9 mouse cellular contexts compared by ENCODE assay signal in the genomic region with DNA sequence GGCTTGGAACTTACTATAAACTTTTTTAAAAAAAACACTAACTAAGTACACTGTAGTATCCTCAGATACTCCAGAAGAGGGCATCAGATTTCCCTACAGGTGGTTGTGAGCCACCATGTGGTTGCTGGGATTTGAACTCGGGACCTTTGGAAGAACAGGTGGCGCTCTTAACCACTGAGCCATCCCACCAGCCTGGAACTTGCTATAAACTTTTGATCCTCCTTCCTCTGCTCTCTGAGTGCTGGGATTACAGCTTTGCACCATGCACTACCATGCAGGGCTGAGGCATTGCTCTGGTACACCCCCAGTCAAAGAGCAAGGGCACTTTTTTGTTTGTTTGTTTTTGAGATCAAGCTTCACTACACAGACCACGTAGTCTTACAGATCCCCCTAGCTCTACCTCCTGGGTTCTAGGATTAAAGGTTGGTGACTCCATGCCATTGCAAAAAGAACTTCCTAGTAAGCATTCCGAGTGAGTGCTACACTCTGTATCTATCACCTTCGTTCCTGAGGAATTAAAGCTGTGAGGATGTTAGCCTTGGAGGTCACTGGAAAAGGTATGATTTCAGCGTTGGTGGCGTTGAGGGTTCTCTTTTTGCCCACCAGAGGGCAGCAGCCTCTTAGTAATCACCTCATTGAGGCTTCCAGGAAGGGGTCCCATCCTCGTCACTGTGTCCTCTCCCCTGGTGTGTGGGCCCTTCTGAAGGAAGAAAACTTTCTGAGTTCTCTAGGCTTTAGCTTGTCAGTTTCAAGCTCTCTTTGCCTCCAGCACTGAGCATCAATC. TPM values are rescaled to one million over a fixed set of nuclear protein-coding genes. Genes with fewer than 3 reads are reported as not detected.
DNase-seq lines count a peak whose midpoint lies in the region; ATAC-seq and TF ChIP-seq lines count a peak whose summit lies in the region.
"Had no signal": no experiment of that assay in that cellular context is flagged by ENCODE, and none has a peak within 500 bp of the region (broad histone marks: within the 10 kb centered on the region; RNA-seq: fewer than 3 reads in every experiment).

No protein-coding gene starts in this region.

- peak; percentile 85 for TF ChIP-seq CTCF in ES-Bruce4 (IDR thresholded peaks at IDR 0.05; ENCODE audit: low read depth, low read length)

- no peak for TF ChIP-seq POLR2A in ES-Bruce4 (IDR thresholded peaks at IDR 0.05; ENCODE audit: insufficient read depth, low read length)

- no peak overlapping the region for H3K27ac ChIP-seq in ES-Bruce4 (ENCODE audit: insufficient read depth, low read length)
- H3K27ac ChIP-seq: stomach, embryonic 15.5 days had no signal

- no peak overlapping the region for H3K9ac ChIP-seq in ES-Bruce4 (ENCODE audit: low read depth, poor library complexity, severe bottlenecking)
- H3K9ac ChIP-seq: stomach, embryonic 15.5 days had no signal

- no peaks in the 10 kb centered on the region for H3K9me3 ChIP-seq in ES-Bruce4 (replicated peaks; ENCODE audit: control insufficient read depth, insufficient read depth, low read length, poor library complexity, severe bottlenecking)
- H3K9me3 ChIP-seq: stomach, embryonic 15.5 days had no signal

- peak; percentile 53 to 72 for DNase-seq in cerebellum, adult 18-20 months
- peak; percentile 66 for DNase-seq in cerebellum, adult 8-10 months
- peak; percentile 39 for DNase-seq in frontal cortex, postnatal 25 days (ENCODE audit: low spot score in 2 of 2)
- DNase-seq in kidney, postnatal 36 days, result peak; percentile 39 to 84
- DNase-seq in lung, postnatal 25 days (ENCODE audit: low spot score), result peak; percentile 29
- DNase-seq in right cerebral cortex, postnatal 14 days, result peak; percentile 66

- H3K27me3 ChIP-seq in ES-Bruce4 (ENCODE audit: control insufficient read depth, insufficient read depth, low read length, poor library complexity, severe bottlenecking), result no peaks in the 10 kb centered on the region
- H3K27me3 ChIP-seq: stomach, embryonic 15.5 days had no signal

- H3K4me3 ChIP-seq in ES-Bruce4 (ENCODE audit: low read depth, low read length), result no peak overlapping the region
- H3K4me3 ChIP-seq: stomach, embryonic 15.5 days had no signal

- no peak for TF ChIP-seq EP300 in ES-Bruce4 (IDR thresholded peaks at IDR 0.05; ENCODE audit: insufficient read depth, low read depth, low read length)

- no peaks in the 10 kb centered on the region for H3K4me1 ChIP-seq in ES-Bruce4 (ENCODE audit: control insufficient read depth, insufficient read depth, low read length)

- H3K36me3 ChIP-seq in ES-Bruce4 (ENCODE audit: control insufficient read depth, insufficient read depth, low read length, poor library complexity, severe bottlenecking), result no peaks in the 10 kb centered on the region
- H3K36me3 ChIP-seq: stomach, embryonic 15.5 days had no signal

- ATAC-seq in cerebellum, adult (ENCODE audit: insufficient number of reproducible peaks, low FRiP score, low TSS enrichment), result no peak; the same call in 1 of the 2 replicates

RNA-seq across cellular contexts. Expression of a gene that starts 9.5 kb away (rescaled TPM):
- polyA plus RNA-seq in ES-Bruce4 (2011; ENCODE audit: insufficient read depth, insufficient read length, low read depth, missing spikeins), result 2.3 and 2.6 TPM in 2 replicates

RNA-seq across cellular contexts. Expression of a gene that starts 43.4 kb away (rescaled TPM):
- 39.8 and 41.8 TPM in 2 replicates for polyA plus RNA-seq in ES-Bruce4 (2011; ENCODE audit: insufficient read depth, insufficient read length, low read depth, missing spikeins)
